Mouse (Mus musculus) subcutaneous adipose tissue, adult 2 months (tissue): ENCODE data around the gene Bcl2a1c. TPM values are rescaled to one million over a fixed set of nuclear protein-coding genes. Genes with fewer than 3 reads are reported as not detected.

ENCODE experiments used
- polyA plus RNA-seq: library from polyadenylated mRNA; depleted of rRNA; stranded (reverse); fragments of >200 nt; gene quantifications from 2 replicates; pipeline ENCODE4 v1.2.3, GENCODE M21; 2012; ENCODE audit warnings: low replicate concordance; rRNA removed

Gene Bcl2a1c
- polyA plus RNA-seq, result not detected in 2 replicates

GRCm38 (mm10) chr9:114329855-114330254 lies at the start of gene Bcl2a1c:
TSS of gene Bcl2a1c (plus strand) at chr9:114330135.

Other genes with a start within 250 kb of the Bcl2a1c start
- gene Crtap, start 60.5 kb downstream of the Bcl2a1c start, polyA plus RNA-seq, result 180 and 243 TPM in 2 replicates
- gene Glb1, start 70.9 kb downstream of the Bcl2a1c start, polyA plus RNA-seq, result 54.0 and 60.9 TPM in 2 replicates
- gene Tmppe, start 71.0 kb downstream of the Bcl2a1c start, polyA plus RNA-seq, result 5.5 and 11.2 TPM in 2 replicates
- 0.27 and 0.30 TPM in 2 replicates for gene Ccr4, start 174.8 kb downstream of the Bcl2a1c start, polyA plus RNA-seq
- gene C130032M10Rik, start 185.6 kb downstream of the Bcl2a1c start, polyA plus RNA-seq, result not detected in 2 replicates
- gene Trim71, start 234.2 kb downstream of the Bcl2a1c start, polyA plus RNA-seq, result 0.01 TPM in 1 of 2 replicates, not detected in the other